Mouse (Mus musculus) embryonic facial prominence, embryonic 14.5 days (tissue): ENCODE results near the gene Slc25a12. TPM values are rescaled to one million over a fixed set of nuclear protein-coding genes. Genes with fewer than 3 reads are reported as not detected.

Experiments used
- ATAC-seq: fragments of 200-750 bp; cut with Nextera tagmentation; 2 replicates; pipeline ENCODE4 v1.8.0; 2017; ENCODE audit warnings: low read depth, moderate number of reproducible peaks, moderate TSS enrichment
- DNase-seq: peaks from one replicate; pipeline ENCODE4 v3.0.0-alpha.2; 2015; ENCODE audit warnings: low spot score
- H3K27ac ChIP-seq: fragments of 300-500 bp; sonication (generic); replicated peaks from 2 replicates; pipeline ENCODE4 v1.5.1; 2014; ENCODE audit warnings: low read depth, mild to moderate bottlenecking, low read length, moderate library complexity
- H3K27me3 ChIP-seq: fragments of 300-500 bp; sonication (generic); replicated peaks from 2 replicates; pipeline ENCODE4 v1.6.1; 2014; ENCODE audit warnings: low read length; ENCODE audit not compliant: control insufficient read depth, insufficient read depth
- H3K36me3 ChIP-seq: fragments of 300-500 bp; sonication (generic); 2 replicates; pipeline ENCODE4 v1.6.1; 2014; ENCODE audit warnings: low read length, mixed read lengths; ENCODE audit not compliant: control insufficient read depth, insufficient read depth
- H3K4me1 ChIP-seq: fragments of 300-500 bp; sonication (generic); 2 replicates; pipeline ENCODE4 v1.6.1; 2014; ENCODE audit warnings: antibody characterized with exemption, low read length; ENCODE audit not compliant: control insufficient read depth, insufficient read depth
- H3K4me2 ChIP-seq: fragments of 300-500 bp; sonication (generic); 2 replicates; pipeline ENCODE4 v1.6.1; 2014; ENCODE audit warnings: low read depth, mild to moderate bottlenecking, low read length, moderate library complexity, mixed read lengths
- H3K4me3 ChIP-seq: fragments of 300-500 bp; sonication (generic); 2 replicates; pipeline ENCODE4 v1.5.1; 2014; ENCODE audit warnings: low read depth, mild to moderate bottlenecking, low read length
- H3K9ac ChIP-seq: fragments of 300-500 bp; sonication (generic); 2 replicates; pipeline ENCODE4 v1.6.1; 2014; ENCODE audit warnings: low read depth, mild to moderate bottlenecking, low read length, moderate library complexity, mixed read lengths
- H3K9me3 ChIP-seq: fragments of 300-500 bp; sonication (generic); 2 replicates; pipeline ENCODE4 v1.6.1; 2016; ENCODE audit warnings: low read length; ENCODE audit not compliant: control insufficient read depth
- WGBS: fragments of 180-500 bp; shearing (Covaris S2); extraction: QIAGEN DNeasy Blood & Tissue Kit; methylation state at CpG from one replicate; pipeline ENCODE4 v1.1.7; 2014; 5-methylcytosine and 5-hydroxymethylcytosine counted together
- polyA plus RNA-seq: library from polyadenylated mRNA; unstranded; fragments of >200 nt; fragmentation: Nextera tagmentation; extraction: Ambion mirVana; gene quantifications from 2 replicates; pipeline ENCODE4 v1.2.1, GENCODE M21; 2014

Slc25a12 gene
- polyA plus RNA-seq, 1 experiment from 2014 or later = 38.0 TPM

- 41% methylated on average over 3 of the region's 3 CpGs for WGBS
- ATAC-seq (no peak), DNase-seq (no peak)
- Histone ChIP-seq H3K9me3 (no peaks in the 10 kb centered on the region), H3K4me2 (no peak overlapping the region), H3K27me3 (no peaks in the 10 kb centered on the region), H3K4me1 (peaks cover 5% of the 10 kb centered on the region), H3K27ac (0 out of 2 replicates have a peak overlapping the region, but pooled peaks have one; percentile 13), H3K9ac (no peak overlapping the region), H3K36me3 (no peaks in the 10 kb centered on the region; the same call in 1 of the 2 replicates), H3K4me3 (no peak overlapping the region)
Measured at GRCm38 (mm10) chr2:71293983-71294382, 73.6 kb downstream of the Slc25a12 start.

GRCm38 (mm10) chr2:71291566-71291965, 76.0 kb downstream of the Slc25a12 start:
- no peak overlapping the region for H3K4me3 ChIP-seq
- no peaks in the 10 kb centered on the region; the same call in 1 of the 2 replicates for H3K36me3 ChIP-seq
- no peak for ATAC-seq
- no peak overlapping the region for H3K9ac ChIP-seq
- DNase-seq = no peak
- no peaks in the 10 kb centered on the region for H3K27me3 ChIP-seq
- no peak overlapping the region for H3K4me2 ChIP-seq
- no peak overlapping the region for H3K27ac ChIP-seq
- WGBS = 28% methylated on average over 5 of the region's 5 CpGs
- peaks cover 5% of the 10 kb centered on the region for H3K4me1 ChIP-seq
- no peaks in the 10 kb centered on the region for H3K9me3 ChIP-seq

GRCm38 (mm10) chr2:71290107-71290775, 77.3 kb downstream of the Slc25a12 start:
- WGBS = 46% methylated on average over 6 of the region's 6 CpGs
- H3K36me3 ChIP-seq = no peaks in the 10 kb centered on the region
- peaks cover 5% of the 10 kb centered on the region for H3K4me1 ChIP-seq
- no peak overlapping the region for H3K27ac ChIP-seq
- ATAC-seq (peak; percentile 57; the same call in 1 of the 2 replicates), DNase-seq (peak; percentile 67)
- no peak overlapping the region for H3K4me2 ChIP-seq
- no peaks in the 10 kb centered on the region for H3K9me3 ChIP-seq
- H3K4me3 ChIP-seq = no peak overlapping the region
- no peak overlapping the region for H3K9ac ChIP-seq
- H3K27me3 ChIP-seq = no peaks in the 10 kb centered on the region

- Histone ChIP-seq H3K36me3 (peaks cover 11% of the 10 kb centered on the region), H3K4me1 (no peaks in the 10 kb centered on the region), H3K4me2 (no peak overlapping the region), H3K27me3 (no peaks in the 10 kb centered on the region), H3K9me3 (no peaks in the 10 kb centered on the region), H3K27ac (no peak overlapping the region), H3K9ac (no peak overlapping the region), H3K4me3 (no peak overlapping the region)
- ATAC-seq (no peak), DNase-seq (no peak)
- 84% methylated on average over 1 of the region's 1 CpGs for WGBS
Measured at GRCm38 (mm10) chr2:71281981-71282380, 85.6 kb downstream of the Slc25a12 start.

- H3K4me2 ChIP-seq = no peak overlapping the region
- WGBS = 79% methylated on average over 23 of the region's 23 CpGs
Measured at GRCm38 (mm10) chr2:71278791-71279775, 88.5 kb downstream of the Slc25a12 start.

GRCm38 (mm10) chr2:71275734-71276133, 91.8 kb downstream of the Slc25a12 start:
- H3K4me3 ChIP-seq = no peak overlapping the region
- H3K27me3 ChIP-seq = no peaks in the 10 kb centered on the region
- DNase-seq (no peak), ATAC-seq (no peak)
- H3K4me1 ChIP-seq = peaks cover 3% of the 10 kb centered on the region; the same call in 1 of the 2 replicates
- no peak overlapping the region for H3K4me2 ChIP-seq
- no peak overlapping the region for H3K27ac ChIP-seq
- no peak overlapping the region for H3K9ac ChIP-seq
- peaks cover 8% of the 10 kb centered on the region; the same call in 1 of the 2 replicates for H3K36me3 ChIP-seq
- H3K9me3 ChIP-seq = no peaks in the 10 kb centered on the region
- WGBS = 89% methylated on average over 7 of the region's 7 CpGs

More at GRCm38 (mm10) chr2:71278791-71279775, 88.5 kb downstream of the Slc25a12 start:
- Histone ChIP-seq H3K27ac (no peak overlapping the region), H3K27me3 (no peaks in the 10 kb centered on the region), H3K9ac (no peak overlapping the region), H3K4me1 (0 out of 2 replicates have a peak, but pooled peaks cover 3% of the 10 kb centered on the region), H3K4me3 (no peak overlapping the region), H3K36me3 (peaks cover 18% of the 10 kb centered on the region), H3K9me3 (no peaks in the 10 kb centered on the region)
- peak; percentile 42 for DNase-seq
- no peak for ATAC-seq

GRCm38 (mm10) chr2:71273955-71274679, 93.4 kb downstream of the Slc25a12 start:
- peak overlapping the region; percentile 55 for H3K9ac ChIP-seq
- H3K27me3 ChIP-seq = no peaks in the 10 kb centered on the region
- H3K9me3 ChIP-seq = no peaks in the 10 kb centered on the region
- H3K27ac ChIP-seq = peak overlapping the region; percentile 59
- peak; percentile 83 for DNase-seq
- H3K4me1 ChIP-seq = peaks cover 3% of the 10 kb centered on the region; the same call in 1 of the 2 replicates
- peak overlapping the region; percentile 43 for H3K4me2 ChIP-seq
- ATAC-seq = peak; percentile 79
- peaks cover 8% of the 10 kb centered on the region; the same call in 1 of the 2 replicates for H3K36me3 ChIP-seq
- WGBS = 25% methylated on average over 23 of the region's 23 CpGs
- H3K4me3 ChIP-seq = peak overlapping the region; percentile 21

GRCm38 (mm10) chr2:71270085-71270484, 97.5 kb downstream of the Slc25a12 start:
- Histone ChIP-seq H3K27me3 (no peaks in the 10 kb centered on the region), H3K4me3 (no peak overlapping the region), H3K4me2 (no peak overlapping the region), H3K36me3 (peaks cover 22% of the 10 kb centered on the region), H3K27ac (no peak overlapping the region), H3K9ac (no peak overlapping the region), H3K4me1 (peaks cover 3% of the 10 kb centered on the region; the same call in 1 of the 2 replicates), H3K9me3 (no peaks in the 10 kb centered on the region)
- WGBS = 79% methylated on average over 4 of the region's 4 CpGs
- no peak for ATAC-seq
- DNase-seq = no peak
